Mouse (Mus musculus): Measurements from ENCODE around the gene Myh10. TPM values are rescaled to one million over a fixed set of nuclear protein-coding genes. Genes with fewer than 3 reads are reported as not detected.
A peak's percentile ranks its signal among the peaks of the same experiment; 100 is the strongest.
"Not testable (repeated sequence)": the region's sequence is repeated elsewhere in the genome, so short reads cannot be mapped to it uniquely, and the experiment has no call there.

The Myh10 gene
- polyA plus RNA-seq, 1 experiment from 2014 or later, result 20.5 TPM

DNA sequence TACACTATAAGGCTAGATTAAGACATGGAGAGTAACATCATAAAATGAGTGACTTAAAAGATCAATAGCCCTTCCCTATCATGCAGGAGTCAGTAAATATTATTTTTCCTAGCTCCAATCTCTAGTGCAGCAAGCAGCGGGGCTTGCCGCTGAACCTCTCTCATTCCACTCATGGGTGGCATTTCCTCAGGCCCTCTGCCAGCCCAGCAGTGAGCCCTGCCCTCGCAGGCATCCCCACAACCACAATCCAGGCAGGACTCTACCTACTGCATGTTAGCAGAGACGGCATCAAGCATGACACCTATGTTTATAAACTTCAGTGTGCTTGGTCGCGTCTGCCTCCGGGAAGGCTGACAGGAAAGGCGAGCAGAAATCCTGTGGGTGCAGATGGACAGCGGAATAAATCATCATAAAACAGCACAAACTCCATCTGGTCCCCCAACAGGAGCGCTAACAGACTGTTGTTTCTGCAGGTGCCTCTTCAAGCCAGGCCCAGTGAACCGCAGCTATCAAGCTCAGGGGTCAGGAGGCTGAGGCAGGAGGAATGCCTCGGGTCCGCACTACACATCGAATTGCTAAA is 128.0 kb downstream of the Myh10 start:
- DNase-seq (ENCODE audit: low spot score), result no peak
- TF ChIP-seq CTCF (IDR thresholded peaks at IDR 0.05; ENCODE audit: low read depth) (no peak), EP300 (optimal IDR thresholded peaks at IDR 0.05) (no peak)
- Histone ChIP-seq H3K4me2 (replicated peaks; ENCODE audit: low read depth) (no peak overlapping the region), H3K4me3 (ENCODE audit: low read depth, low read length) (no peak overlapping the region), H3K27ac (replicated peaks) (no peak overlapping the region), H3K9me3 (ENCODE audit: control insufficient read depth, low read length) (no peaks in the 10 kb centered on the region), H3K36me3 (ENCODE audit: control insufficient read depth, insufficient read depth, low read length) (peaks cover 30% of the 10 kb centered on the region; the same call in 1 of the 2 replicates), H3K27me3 (ENCODE audit: control insufficient read depth, insufficient read depth, low read length) (no peaks in the 10 kb centered on the region), H3K4me1 (replicated peaks; ENCODE audit: control insufficient read depth, insufficient read depth) (no peaks in the 10 kb centered on the region), H3K9ac (ENCODE audit: low read length) (no peak overlapping the region)
- no peak for ATAC-seq (ENCODE audit: low FRiP score, low TSS enrichment)
- 79% methylated on average over 14 of the region's 14 CpGs for WGBS

DNA sequence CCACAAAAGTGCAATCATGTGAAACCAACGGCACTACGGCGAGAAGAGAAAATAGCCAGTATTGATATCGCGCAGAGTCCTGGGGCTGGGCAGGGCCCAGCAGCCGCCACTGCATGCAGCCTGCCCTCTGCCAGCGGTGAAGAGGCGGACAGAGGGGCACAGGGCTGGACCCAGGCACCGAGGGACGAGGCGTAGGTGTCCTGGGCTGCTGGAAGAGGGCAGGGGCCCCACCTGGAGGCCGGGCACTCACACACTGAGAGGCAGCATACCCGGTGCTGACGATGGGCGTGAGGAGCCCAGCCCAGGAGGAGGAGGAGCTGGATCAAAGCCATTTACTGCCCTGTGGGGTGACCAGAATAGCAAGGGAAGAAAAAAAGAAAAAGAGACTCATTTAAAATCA is 131.0 kb downstream of the Myh10 start:
- TF ChIP-seq EP300 (optimal IDR thresholded peaks at IDR 0.05), result no peak
- TF ChIP-seq CTCF (IDR thresholded peaks at IDR 0.05; ENCODE audit: low read depth), result no peak
- no peak overlapping the region for H3K4me2 ChIP-seq (replicated peaks; ENCODE audit: low read depth)
- no peak overlapping the region for H3K9ac ChIP-seq (ENCODE audit: low read length)
- H3K27me3 ChIP-seq (ENCODE audit: control insufficient read depth, insufficient read depth, low read length), result no peaks in the 10 kb centered on the region
- DNase-seq (ENCODE audit: low spot score), result no peak
- H3K27ac ChIP-seq (replicated peaks), result no peak overlapping the region
- 79% methylated on average over 15 of the region's 15 CpGs for WGBS
- no peaks in the 10 kb centered on the region for H3K4me1 ChIP-seq (replicated peaks; ENCODE audit: control insufficient read depth, insufficient read depth)
- H3K4me3 ChIP-seq (ENCODE audit: low read depth, low read length), result no peak overlapping the region
- peak; percentile 33; the same call in 1 of the 2 replicates for ATAC-seq (ENCODE audit: low FRiP score, low TSS enrichment)
- peaks cover 25% of the 10 kb centered on the region; the same call in 1 of the 2 replicates for H3K36me3 ChIP-seq (ENCODE audit: control insufficient read depth, insufficient read depth, low read length)
- no peaks in the 10 kb centered on the region for H3K9me3 ChIP-seq (ENCODE audit: control insufficient read depth, low read length)

DNA sequence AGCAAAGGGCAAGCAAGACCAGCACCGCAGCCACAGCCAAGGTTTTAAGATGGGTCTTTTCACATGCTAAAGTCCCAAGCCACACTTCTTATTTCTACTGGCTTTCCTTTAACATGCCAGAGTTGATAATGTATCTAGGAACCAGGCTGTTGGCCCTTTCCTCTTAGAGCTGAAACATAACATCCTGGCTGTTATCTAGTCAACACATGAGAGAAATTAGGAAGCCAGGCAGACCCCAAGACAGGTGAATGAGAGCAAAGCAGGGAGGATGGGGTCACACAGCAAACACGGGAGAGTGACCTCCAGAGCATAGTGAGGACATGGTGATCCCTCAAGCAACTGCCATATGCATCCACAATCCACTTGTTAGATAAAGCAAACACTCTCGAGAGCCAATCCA is 135.4 kb downstream of the Myh10 start:
- 77% methylated on average over 3 of the region's 3 CpGs for WGBS
- DNase-seq (ENCODE audit: low spot score) (no peak), ATAC-seq (ENCODE audit: low FRiP score, low TSS enrichment) (no peak)
- H3K4me2 ChIP-seq (replicated peaks; ENCODE audit: low read depth), result no peak overlapping the region
- H3K36me3 ChIP-seq (ENCODE audit: control insufficient read depth, insufficient read depth, low read length), result peaks cover 23% of the 10 kb centered on the region; the same call in 1 of the 2 replicates
- H3K9ac ChIP-seq (ENCODE audit: low read length), result no peak overlapping the region
- no peaks in the 10 kb centered on the region for H3K9me3 ChIP-seq (ENCODE audit: control insufficient read depth, low read length)
- no peak for TF ChIP-seq EP300 (optimal IDR thresholded peaks at IDR 0.05)
- no peak for TF ChIP-seq CTCF (IDR thresholded peaks at IDR 0.05; ENCODE audit: low read depth)
- no peaks in the 10 kb centered on the region for H3K4me1 ChIP-seq (replicated peaks; ENCODE audit: control insufficient read depth, insufficient read depth)
- no peak overlapping the region for H3K4me3 ChIP-seq (ENCODE audit: low read depth, low read length)
- H3K27me3 ChIP-seq (ENCODE audit: control insufficient read depth, insufficient read depth, low read length), result no peaks in the 10 kb centered on the region
- no peak overlapping the region for H3K27ac ChIP-seq (replicated peaks)

DNA sequence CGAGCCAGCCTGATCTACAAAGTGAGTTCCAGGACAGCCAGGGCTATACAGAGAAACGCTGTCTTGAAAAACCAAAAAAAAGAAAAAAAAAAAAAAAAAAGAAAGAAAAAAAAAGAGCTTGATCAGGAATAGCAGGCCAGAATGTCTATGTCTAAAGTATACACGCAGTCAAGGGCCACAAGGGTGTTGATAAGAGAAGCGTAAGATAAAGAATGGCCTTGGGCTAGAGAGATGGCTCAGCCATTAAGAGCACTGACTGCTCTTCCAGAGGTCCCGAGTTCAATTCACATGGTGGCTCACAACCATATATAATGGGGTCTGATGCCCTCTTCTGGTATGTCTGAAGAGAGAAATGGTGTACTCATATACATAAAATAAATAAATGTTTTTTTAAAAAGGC is 140.2 kb downstream of the Myh10 start:
- H3K9ac ChIP-seq (ENCODE audit: low read length); H3K4me2 ChIP-seq (replicated peaks; ENCODE audit: low read depth); H3K27me3 ChIP-seq (ENCODE audit: control insufficient read depth, insufficient read depth, low read length); H3K4me3 ChIP-seq (ENCODE audit: low read depth, low read length); H3K27ac ChIP-seq (replicated peaks); H3K4me1 ChIP-seq (replicated peaks; ENCODE audit: control insufficient read depth, insufficient read depth); H3K9me3 ChIP-seq (ENCODE audit: control insufficient read depth, low read length); ATAC-seq (ENCODE audit: low FRiP score, low TSS enrichment); DNase-seq (ENCODE audit: low spot score): not testable (repeated sequence)
- TF ChIP-seq CTCF (IDR thresholded peaks at IDR 0.05; ENCODE audit: low read depth), result peak; percentile 11; the same call in 1 of the 2 replicates
- H3K36me3 ChIP-seq (ENCODE audit: control insufficient read depth, insufficient read depth, low read length), result peaks cover 27% of the 10 kb centered on the region; the same call in 1 of the 2 replicates
- WGBS, result 88% methylated on average over 5 of the region's 5 CpGs

DNA sequence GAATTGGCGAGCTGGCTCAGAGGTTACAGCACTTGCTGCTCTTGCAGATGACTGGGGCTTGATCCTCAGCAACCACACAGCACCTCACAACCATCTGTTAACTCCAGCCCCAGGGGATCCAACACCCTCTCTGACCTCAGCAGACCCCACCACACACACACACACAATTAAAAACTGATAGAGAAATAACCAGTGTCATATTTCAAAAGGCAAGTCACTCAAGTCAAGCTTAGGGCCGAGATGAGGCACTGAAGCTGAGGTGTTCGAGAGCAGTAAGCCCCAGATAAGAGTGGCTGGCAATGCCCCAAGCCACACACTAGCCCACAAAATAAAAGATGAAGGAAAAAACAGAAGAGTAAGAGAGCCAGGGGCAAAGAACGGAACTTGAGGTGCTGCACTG is 141.4 kb downstream of the Myh10 start:
- TF ChIP-seq EP300 (optimal IDR thresholded peaks at IDR 0.05) (no peak), CTCF (IDR thresholded peaks at IDR 0.05; ENCODE audit: low read depth) (no peak)
- no peaks in the 10 kb centered on the region for H3K27me3 ChIP-seq (ENCODE audit: control insufficient read depth, insufficient read depth, low read length)
- 49% methylated on average over 4 of the region's 4 CpGs for WGBS
- H3K27ac ChIP-seq (replicated peaks), result no peak overlapping the region
- H3K4me1 ChIP-seq (replicated peaks; ENCODE audit: control insufficient read depth, insufficient read depth), result no peaks in the 10 kb centered on the region
- peaks cover 24% of the 10 kb centered on the region; the same call in 1 of the 2 replicates for H3K36me3 ChIP-seq (ENCODE audit: control insufficient read depth, insufficient read depth, low read length)
- H3K4me3 ChIP-seq (ENCODE audit: low read depth, low read length), result no peak overlapping the region
- H3K4me2 ChIP-seq (replicated peaks; ENCODE audit: low read depth), result no peak overlapping the region
- no peak for DNase-seq (ENCODE audit: low spot score)
- no peak overlapping the region for H3K9ac ChIP-seq (ENCODE audit: low read length)
- no peak for ATAC-seq (ENCODE audit: low FRiP score, low TSS enrichment)
- no peaks in the 10 kb centered on the region for H3K9me3 ChIP-seq (ENCODE audit: control insufficient read depth, low read length)

DNA sequence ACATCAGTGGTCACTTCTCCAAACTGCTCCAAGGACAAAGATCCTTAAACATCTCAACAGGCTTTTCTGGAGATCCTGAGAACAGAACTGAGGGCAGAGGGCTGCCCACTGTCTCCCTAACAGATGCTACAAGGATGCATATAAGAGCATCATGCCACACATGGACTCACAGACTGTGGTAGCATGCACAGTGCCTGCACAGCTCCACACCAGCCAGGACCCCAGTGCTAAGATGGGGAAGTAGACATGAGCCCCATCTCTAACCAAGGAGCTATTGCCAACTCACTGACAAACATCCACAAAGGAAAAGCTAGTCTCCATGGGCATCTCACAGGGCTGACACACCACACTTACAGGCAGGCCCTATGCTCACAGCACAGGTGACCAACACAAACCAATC is 142.2 kb downstream of the Myh10 start:
- Histone ChIP-seq H3K9me3 (ENCODE audit: control insufficient read depth, low read length) (no peaks in the 10 kb centered on the region), H3K27me3 (ENCODE audit: control insufficient read depth, insufficient read depth, low read length) (no peaks in the 10 kb centered on the region), H3K4me2 (replicated peaks; ENCODE audit: low read depth) (no peak overlapping the region), H3K36me3 (ENCODE audit: control insufficient read depth, insufficient read depth, low read length) (peaks cover 24% of the 10 kb centered on the region; the same call in 1 of the 2 replicates), H3K27ac (replicated peaks) (no peak overlapping the region), H3K9ac (ENCODE audit: low read length) (no peak overlapping the region), H3K4me1 (replicated peaks; ENCODE audit: control insufficient read depth, insufficient read depth) (no peaks in the 10 kb centered on the region), H3K4me3 (ENCODE audit: low read depth, low read length) (no peak overlapping the region)
- ATAC-seq (ENCODE audit: low FRiP score, low TSS enrichment), result no peak
- TF ChIP-seq CTCF (IDR thresholded peaks at IDR 0.05; ENCODE audit: low read depth), result no peak
- no peak for TF ChIP-seq EP300 (optimal IDR thresholded peaks at IDR 0.05)
- no peak for DNase-seq (ENCODE audit: low spot score)

Measured in stomach, postnatal 0 days (tissue).